Mouse (Mus musculus) B cell, adult 2 months (primary cell): Measurements from ENCODE around the gene Ifrd2.

Experiments used
- DNase-seq, 2 experiments: peaks; one replicate each; pipeline ENCODE4 v3.0.0; 2022

Gene Ifrd2

GRCm38 (mm10) chr9:107625351-107626128, 38.1 kb downstream of the Ifrd2 start:
- DNase-seq = no peak

- DNase-seq = no peak
These were observed 38.9 kb downstream of the Ifrd2 start for GRCm38 (mm10) chr9:107626158-107626843.

GRCm38 (mm10) chr9:107626844-107627277, 39.4 kb downstream of the Ifrd2 start:
- peak; percentile 90 to 92 for DNase-seq

GRCm38 (mm10) chr9:107627387-107628255, 40.2 kb downstream of the Ifrd2 start:
- DNase-seq = no peak

- peak; percentile 83 to 88 for DNase-seq
These were observed 41.4 kb downstream of the Ifrd2 start for GRCm38 (mm10) chr9:107628721-107629410.

- DNase-seq = no peak
These were observed 41.9 kb downstream of the Ifrd2 start for GRCm38 (mm10) chr9:107629411-107629730.

GRCm38 (mm10) chr9:107629901-107630425, 42.5 kb downstream of the Ifrd2 start:
- DNase-seq = peak; percentile 30 to 35

- DNase-seq = no peak
These were observed 43.1 kb downstream of the Ifrd2 start for GRCm38 (mm10) chr9:107630576-107630975.

- DNase-seq = no peak
These were observed 43.9 kb downstream of the Ifrd2 start for GRCm38 (mm10) chr9:107631311-107631826.

GRCm38 (mm10) chr9:107631861-107632260, 44.4 kb downstream of the Ifrd2 start:
- DNase-seq = no peak

GRCm38 (mm10) chr9:107632478-107632877, 45.0 kb downstream of the Ifrd2 start:
- DNase-seq = no peak

GRCm38 (mm10) chr9:107633091-107633660, 45.7 kb downstream of the Ifrd2 start:
- DNase-seq = peak; percentile 87 to 88

GRCm38 (mm10) chr9:107633661-107634405, 46.4 kb downstream of the Ifrd2 start:
- peak in 1 of 2 experiments; percentile 44 for DNase-seq

GRCm38 (mm10) chr9:107634406-107635278, 47.2 kb downstream of the Ifrd2 start:
- DNase-seq = peak; percentile 22 to 23

- DNase-seq = peak; percentile 96 to 97
These were observed 48.0 kb downstream of the Ifrd2 start, which contains the start of gene Gnai2 for GRCm38 (mm10) chr9:107635279-107636028. Gene Gnai2 (minus strand): TSS chr9:107635367.

GRCm38 (mm10) chr9:107637070-107637469, 49.6 kb downstream of the Ifrd2 start:
- no peak for DNase-seq

- peak; percentile 79 to 82 for DNase-seq
These were observed 52.9 kb downstream of the Ifrd2 start for GRCm38 (mm10) chr9:107640257-107640772.

- DNase-seq = no peak
These were observed 54.2 kb downstream of the Ifrd2 start for GRCm38 (mm10) chr9:107641666-107642065.
